Mouse (Mus musculus): ENCODE data around the gene Supt4a. TPM values are rescaled to one million over a fixed set of nuclear protein-coding genes. Genes with fewer than 3 reads are reported as not detected.

Supt4a gene
- polyA plus RNA-seq, 1 experiment = 91.5 TPM

DNA sequence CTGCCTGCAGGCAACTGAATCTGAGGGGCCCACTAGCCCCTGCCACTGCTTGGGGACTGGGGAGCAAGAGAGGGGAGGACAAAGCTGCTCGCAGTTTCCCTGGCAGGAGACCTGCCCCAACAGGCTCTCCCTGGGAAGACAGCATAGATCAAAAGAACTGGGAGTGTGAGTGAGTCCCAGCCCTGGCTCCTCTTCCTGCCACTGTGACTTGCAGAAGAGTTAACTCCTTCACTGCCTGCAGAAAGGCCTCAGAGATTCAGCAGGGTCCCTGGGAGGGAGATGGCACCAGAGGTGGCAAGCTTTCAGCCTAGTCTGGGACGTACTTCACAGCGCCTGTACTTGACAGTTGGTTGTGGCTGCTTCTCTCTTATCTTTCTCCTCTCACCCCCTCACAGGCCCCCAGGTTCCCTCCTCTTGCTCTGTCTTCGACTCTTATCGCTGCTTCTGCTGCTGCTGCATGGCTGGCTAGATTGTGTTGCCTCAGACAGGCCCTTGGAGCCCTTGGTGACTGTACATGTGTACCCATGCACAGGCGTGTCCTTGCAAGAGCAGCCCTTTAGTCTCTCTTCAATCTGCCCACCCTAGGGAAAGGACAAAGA, 11.3 kb upstream of the Supt4a start:
- no peak for DNase-seq (ENCODE audit: low read depth)

DNA sequence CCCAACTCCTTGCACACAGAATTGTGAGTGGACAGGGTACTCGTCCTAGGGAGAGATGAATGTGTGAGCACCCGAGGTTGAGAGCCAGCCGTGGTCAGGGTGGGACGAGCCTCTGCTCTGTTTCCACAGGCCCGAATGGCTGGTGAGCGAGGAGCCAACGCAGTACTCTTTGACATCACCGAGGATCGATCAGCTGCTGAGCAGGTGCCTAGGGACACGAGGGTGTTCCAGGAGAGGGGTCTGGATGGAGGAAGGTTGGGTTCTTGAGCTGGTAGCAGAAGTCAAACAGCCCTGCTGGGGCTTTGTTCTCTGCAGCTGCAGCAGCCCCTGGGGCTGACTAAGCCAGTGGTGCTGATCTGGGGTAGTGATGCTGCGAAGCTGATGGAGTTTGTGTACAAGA, 10.3 kb upstream of the Supt4a start:
- DNase-seq (ENCODE audit: low read depth) = no peak

DNA sequence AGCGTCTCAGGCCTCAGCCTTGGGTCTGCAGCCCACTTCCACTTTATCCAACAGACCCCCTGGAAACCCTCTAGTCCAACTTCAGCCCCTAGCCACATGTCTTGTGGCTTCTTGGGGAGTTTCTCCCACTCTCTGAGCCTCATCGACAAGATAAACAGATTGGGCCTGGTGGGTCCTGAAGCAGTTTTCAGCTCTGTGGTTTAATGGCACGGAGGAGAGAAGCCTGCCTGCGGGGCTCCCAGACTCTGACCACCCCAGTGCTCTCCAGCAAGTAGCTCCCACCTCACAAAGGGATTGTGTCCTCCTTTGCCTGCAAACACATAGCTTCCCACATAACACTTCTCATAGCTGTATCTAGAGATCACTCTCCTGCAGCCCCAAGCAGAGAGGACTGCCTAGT, 9.9 kb upstream of the Supt4a start:
- DNase-seq (ENCODE audit: low read depth) = no peak

DNA sequence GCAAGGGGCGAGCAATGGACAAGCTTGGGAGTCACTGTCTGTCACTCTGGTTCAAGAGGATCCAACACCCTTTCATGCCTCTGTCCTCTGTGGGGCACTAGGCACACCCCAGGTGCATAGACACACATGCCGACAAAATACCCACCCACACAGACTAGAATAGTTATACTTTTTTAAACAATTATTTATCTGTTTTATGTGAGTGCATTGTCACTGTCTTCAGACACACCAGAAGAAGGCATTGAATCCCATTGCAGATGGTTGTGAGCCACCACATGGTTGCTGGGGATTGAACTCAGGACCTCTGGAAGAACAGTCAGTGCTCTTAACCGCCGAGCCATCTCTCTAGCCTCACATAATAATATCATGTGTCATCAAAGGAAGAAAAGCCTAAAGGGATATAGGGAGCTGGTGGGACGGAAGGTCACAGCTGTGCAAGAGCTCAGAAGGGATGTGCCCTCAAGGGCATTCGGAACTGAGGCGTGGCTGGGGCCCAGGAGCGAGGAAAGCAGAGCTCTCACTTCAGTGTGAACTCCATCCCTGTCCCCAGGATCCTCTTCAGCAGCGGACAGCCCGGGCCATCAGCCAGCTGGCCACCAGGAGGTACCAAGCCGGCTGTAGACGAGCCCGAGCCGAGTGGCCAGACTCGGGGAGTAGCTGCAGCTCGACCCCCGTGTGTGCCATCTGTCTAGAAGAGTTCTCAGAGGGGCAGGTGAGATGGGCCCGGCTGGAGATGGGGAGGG, 8.3 kb upstream of the Supt4a start:
- DNase-seq (ENCODE audit: low read depth) = no peak

DNA sequence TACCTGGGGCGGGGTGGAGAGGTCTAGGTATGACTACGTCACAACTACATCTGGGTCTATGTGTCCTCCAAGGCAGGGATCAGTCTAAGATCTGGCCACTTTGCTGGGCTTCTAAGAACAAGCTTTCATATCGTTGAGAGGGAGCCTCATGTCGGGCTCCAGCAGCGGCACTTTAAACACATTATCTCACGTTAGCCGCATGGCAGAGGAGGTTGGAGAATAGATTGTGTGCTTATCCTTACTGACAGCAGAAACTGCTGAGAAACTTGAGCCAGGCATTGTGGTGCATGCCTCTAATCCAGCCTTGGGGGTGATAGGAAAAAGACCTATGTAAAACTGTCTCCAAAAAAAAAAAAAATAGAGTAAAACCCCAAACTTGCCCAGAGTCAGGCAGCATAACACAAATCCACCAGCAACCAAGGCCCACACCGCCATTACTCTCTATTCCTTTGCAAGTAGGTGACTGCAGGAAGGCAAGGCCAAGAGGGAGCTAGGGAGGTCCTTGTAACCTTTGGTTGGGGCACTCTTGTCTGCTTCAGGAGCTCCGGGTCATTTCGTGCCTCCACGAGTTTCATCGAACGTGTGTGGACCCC, 7.7 kb upstream of the Supt4a start:
- no peak for DNase-seq (ENCODE audit: low read depth)

DNA sequence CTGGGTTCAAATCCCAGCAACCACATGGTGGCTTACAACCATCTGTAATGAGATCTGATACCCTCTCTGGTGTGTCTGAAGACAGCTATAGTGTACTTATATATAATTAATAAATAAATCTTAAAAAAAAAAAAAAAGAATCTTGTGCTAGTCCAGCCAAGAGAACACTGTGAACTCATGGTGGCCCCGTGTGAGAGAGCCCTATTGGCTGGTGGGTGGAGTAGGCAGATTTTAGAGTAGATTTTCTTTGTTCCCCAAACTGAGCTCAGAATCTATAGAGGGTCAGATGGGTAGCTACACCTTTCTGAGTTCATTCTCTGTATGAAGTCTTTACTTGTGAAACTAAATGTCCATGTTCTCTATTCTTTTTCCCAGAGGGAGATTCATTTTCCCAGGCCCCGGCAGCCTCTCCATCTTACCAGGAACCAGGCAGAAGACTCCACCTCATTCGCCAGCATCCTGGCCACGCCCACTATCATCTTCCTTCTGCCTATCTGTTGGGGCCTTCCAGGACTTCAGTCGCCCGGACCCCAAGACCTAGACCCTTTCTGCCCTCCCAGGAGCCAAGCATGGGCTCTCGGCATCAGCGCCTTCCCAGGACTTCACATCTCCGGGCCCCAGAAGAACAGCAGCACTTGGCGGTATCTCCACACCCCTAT, 6.6 kb upstream of the Supt4a start:
- no peak for DNase-seq (ENCODE audit: low read depth)

DNA sequence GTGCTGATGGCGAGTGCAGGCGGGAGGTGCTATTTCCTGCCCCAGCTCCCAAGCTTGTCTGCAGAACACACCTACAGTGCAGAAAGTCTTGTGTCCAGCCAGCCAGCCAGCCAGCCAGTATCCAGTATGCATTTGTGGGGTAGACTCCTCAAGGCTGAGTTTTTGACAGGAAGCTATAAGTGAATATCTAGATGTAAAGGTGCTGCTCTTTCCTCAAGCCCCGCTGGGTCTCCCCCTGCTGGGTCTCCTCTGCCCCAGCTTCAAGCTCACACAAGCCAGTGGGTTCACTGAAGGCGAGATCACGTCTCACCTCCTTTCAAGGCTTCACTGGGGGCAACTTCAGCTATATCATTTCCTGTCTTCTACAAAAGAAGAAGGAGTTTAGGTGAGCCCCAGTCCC, 3.0 kb upstream of the Supt4a start:
- DNase-seq (ENCODE audit: low read depth) = no peak

DNA sequence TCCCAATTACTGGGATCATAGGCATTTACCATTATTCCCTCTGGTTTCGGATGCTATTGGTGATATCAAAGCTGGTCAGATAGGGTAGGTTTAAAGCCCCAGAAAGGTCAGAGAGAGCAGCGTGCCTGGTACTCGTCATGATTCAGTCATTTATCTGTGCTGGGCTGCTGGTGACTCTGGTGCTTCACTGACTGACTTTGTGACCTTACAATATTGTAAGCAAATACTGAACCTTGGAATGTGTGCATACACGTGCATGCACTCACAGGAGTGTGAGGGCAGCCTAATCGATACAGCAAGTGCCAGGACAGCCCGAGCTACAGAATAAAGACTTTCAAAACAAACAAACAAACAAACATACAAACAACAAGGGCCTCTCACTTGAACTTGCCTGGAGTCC, 1.7 kb upstream of the Supt4a start:
- no peak for DNase-seq (ENCODE audit: low read depth)

DNA sequence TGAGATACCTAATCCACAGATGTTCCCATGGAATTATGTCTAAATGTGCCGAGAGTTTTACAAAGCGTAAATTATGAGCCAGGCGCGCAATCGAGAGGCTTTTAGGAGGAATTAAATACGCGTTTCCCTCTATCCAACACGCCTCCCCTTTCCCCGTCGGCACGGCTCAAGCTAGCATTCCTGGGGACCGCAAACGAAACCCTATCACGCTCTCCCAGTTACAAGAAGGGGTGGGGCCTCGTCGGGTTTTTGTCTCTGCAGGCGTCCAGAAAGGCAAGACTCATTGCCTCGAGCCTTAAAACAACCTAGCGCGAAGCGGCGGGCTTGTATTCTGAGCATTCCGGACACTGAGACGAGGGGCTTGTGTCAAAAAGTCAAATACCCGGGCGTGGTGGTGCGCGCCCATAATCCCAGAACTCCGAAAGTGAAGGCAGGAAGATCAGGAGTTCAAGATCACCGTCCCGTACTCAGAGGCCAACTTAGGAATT, 661 bp upstream of the Supt4a start:
- no peak for DNase-seq (ENCODE audit: low read depth)

DNA sequence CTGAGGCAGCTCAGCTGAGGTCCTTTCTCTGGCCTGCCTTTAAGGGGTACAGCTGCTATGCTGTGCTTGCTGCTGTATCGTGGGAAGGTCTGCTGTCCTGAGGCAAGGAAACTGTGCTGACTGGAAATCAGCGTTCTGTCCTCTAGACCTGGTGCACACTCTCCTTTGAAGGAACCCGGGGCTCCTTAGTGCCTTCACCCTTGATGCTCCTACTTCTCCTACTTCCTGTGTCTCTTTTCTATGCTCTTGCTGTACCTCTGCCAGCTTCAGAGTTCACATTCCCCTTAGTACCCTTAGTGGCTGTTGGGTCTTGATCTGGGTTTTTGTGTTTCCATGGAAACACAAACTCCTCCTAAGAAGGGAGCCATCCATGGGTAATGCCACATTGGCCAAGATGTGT, 6.3 kb downstream of the Supt4a start:
- no peak for DNase-seq (ENCODE audit: low read depth)

DNA sequence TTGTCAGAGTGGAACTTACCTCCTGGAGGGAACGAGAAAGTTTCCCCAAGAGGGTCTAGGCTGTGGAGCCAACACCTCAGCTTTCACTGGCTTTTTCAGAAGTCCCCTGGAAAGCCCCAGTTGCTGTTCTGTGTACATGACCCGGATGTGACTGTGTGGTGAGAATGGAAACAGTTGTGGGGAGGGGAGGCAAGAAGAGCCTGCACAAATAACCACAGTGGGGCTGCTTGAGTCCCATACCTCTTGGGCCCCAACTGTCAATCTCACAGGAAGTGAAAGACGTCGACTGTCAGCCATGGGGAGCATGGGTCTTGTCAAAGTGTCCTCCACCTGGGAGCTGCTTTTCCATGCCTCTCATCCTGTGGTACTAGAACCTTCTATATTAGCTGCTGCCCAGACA, 7.6 kb downstream of the Supt4a start:
- no peak for DNase-seq (ENCODE audit: low read depth)

DNA sequence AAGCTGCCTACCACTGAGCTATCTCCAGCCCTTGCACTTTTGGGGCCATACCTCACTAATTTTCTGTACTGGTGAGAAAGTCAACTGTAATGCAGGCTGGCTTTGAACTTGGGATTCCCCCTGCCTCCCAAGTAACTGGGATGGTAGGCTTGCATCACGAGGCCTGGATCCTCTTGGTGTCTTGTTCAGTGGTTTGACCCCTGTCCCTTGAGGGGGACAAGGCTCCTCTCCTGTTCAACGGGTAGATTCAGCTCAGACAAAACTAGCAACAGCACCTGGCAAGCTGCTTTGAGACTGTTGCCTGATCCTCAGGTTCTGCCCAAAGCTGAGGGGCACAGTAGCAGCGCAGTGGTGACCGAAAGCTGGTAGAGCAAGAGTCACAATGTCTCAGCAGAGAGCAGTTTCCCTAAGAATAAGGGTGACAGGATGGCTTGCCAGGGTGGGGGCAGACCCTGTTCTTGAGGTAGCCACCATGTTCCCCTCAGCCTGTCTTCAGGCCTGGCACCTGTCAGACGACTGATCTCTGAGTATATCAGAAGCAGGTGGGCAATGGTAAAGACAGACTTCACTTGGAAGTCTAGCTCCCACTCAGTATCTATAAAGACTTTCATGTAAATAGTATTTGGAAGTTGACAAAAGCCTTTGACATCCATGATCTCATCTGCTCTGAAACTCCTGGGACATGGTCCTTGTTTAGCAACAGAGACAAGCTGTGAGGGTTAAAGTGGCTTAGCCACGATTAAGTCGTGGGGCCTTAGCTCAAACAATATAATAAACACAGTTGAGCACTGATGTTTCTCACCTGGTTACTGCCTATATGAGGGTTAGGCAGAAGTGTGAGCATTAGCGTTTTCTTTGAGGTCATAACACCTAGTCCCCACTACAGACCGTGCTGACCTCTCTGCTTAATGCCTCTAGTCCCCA, 8.5 kb downstream of the Supt4a start:
- no peak for DNase-seq (ENCODE audit: low read depth)

DNA sequence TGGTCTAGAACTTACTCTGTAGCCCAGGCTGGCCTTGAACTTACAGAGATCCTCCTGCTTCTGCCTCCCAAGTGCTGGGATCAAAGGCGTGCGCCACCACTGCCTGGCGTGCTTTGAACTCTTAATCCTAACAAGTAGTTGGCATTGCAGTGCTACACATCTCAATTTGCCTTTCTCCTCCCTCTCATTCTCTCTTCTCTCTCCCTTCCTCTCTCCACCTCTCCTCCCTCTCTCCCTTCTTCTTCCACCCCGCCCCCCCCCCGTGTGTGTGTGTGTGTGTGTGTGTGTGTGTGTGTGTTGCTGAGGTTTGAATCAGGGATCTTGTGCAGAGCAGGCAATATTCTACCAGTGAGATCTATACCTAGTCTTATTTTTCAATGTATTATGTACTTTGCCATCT, 10.0 kb downstream of the Supt4a start:
- no peak for DNase-seq (ENCODE audit: low read depth)

DNA sequence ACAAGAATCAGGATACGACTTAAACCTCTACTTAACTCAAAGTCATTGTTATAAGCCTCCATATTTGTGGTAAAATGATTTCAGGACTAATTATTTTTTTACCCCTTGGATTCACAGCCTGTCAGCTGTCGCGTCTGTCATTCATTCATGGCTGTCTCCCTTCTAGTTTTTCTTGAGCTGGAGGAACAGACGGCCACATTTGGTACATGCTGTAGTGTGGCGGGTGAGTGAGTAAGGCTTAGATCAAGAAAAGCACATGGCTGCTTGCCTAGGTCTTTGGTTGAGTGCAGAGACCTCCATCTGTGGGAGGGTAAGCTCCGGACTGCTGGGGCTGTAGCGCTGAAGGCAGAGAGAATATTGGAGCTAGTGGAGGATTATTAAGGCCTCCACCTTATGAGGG, 10.4 kb downstream of the Supt4a start:
- no peak for DNase-seq (ENCODE audit: low read depth)

DNA sequence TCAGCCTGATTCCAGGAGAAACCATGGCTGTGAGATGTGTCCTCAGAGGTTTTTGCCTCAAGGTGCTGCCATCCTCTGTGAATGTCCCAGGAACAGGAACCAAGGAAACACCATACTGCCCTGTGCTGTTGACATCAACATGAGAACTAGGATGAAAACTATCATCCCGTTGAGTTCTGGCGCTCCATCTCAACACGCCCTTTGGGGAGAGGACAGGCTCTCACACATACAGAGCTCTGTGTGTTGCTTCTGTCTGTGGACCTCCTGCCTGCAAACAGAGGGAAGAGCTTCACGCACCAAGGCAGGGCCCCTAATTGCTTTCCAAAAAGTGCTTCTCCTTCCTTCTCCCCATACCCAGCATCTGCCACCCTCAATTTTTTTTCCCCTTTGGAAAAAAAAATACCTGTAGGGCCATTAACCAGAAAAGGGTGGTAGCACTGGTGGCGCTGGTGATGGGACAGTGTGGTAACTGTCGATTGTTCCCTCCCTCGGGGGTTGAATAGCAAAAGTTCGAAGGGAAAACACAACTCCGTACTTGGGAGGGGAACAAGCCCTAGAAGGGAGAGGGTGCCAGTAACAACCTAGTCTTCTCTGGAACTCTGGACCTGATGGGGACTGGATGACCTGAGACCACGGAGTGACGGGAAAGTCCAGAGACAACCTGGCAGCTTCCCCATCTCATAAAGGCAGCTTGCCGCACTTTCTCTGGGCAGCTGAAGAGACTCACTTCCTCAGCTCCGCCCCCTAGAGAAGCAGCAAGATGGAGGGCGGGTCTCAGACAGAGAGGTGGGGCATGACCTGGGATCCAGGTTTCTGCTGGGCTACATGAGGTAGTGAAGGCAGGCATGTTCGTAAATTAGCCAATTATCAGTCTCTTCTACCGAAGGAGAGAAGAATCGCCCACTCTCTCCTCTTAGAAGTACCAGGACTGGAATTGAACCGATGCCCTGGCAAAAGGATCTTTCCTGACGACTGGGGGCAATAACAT, 11.1 kb downstream of the Supt4a start:
- no peak for DNase-seq (ENCODE audit: low read depth)

DNA sequence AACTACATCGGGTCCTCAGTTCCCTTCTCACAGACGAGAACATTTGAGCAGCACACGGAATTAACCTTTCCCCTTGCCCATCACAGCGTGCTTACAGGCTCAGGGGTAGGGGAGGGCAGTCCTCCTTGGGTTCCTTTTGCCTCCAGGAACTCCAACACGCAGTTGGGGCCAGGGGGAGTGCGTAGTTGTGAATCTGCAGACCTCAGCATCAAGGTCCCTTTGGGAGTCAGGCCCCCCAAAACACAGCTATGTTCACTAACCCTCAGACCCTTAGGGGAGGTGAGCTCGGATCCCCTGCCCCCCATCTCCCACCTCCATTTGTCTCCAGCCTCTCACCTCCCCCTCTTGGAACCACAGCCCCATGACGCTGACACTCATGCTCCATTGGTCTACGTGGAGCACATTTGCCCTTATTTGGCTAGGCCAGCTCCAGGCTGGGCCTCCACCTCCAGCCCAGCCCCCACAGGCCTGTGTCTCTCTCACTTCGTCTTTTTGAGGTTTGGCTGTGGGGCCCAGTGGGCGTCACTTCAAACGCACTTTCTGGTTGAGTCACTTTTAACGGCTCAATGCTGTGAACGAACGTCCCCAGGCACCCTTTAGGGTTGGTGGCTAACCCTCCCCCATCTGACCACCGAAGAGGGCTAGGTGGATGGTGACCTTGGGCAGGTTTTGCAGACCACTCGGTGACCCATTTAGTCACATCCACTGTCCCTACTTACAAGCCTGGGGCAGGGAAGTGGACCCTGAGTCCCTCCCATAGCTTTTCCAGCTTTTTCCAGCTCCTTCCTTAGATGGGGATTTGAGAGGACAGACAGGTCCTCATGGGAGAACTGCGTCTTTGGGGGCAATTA, 12.1 kb downstream of the Supt4a start:
- no peak for DNase-seq (ENCODE audit: low read depth)

DNA sequence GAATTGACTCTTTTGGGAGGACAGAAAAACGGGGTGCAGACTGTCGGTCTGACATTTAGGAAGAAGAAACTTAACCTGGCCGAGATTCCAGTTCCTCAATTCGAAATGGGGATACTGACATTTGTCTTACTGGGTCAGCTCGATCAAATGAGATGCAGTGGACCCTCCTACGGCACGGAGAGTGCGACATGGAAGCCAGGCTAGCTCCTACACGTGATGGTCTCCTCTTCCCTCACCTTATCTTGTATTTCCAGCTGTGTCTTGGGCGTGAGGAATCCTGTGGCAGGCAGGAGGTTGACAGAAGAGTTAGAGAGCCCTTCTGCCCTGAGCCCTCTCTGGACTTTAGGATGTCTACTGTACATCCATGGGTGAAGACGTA, 12.7 kb downstream of the Supt4a start:
- DNase-seq (ENCODE audit: low read depth) = no peak

DNA sequence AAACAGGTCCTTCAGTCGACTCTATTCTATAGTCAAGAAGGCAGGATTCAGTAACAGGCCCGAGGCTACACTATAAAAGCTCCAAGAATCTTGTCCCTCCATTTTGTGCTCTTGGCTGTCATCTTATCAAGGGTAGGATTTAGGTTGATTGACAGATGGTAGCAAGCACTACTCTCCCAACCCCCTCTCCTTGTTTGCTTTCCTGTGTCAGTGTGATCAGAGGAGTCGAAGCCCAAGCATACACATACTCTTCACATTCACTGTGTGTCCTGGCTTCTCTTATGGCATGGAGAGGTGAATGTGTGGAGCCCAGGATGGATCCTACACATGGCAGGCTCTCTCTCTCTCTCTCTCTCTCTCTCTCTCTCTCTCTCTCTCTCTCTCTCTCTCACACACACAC, 13.2 kb downstream of the Supt4a start:
- no peak for DNase-seq (ENCODE audit: low read depth)

DNA sequence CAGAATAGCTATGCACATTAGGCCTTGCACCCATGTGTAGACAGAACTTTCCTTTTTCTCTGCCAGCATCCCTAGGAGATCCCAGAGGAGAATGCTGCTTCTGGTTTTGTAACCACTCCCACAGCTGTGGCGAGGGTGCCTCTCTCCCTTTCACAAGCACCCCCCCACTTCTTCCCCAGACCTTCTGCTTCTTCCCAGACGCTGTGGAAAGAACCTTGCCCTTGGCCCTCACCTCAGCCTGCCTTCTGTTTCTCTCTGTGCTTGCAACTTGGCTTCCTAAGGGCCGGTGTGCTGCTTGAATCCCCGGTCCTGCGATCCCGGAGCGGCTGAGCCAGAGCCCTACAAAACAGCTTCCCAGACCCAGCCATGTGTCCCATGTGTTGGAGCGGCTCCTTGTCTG, 13.7 kb downstream of the Supt4a start:
- DNase-seq (ENCODE audit: low read depth) = no peak
